Mouse (Mus musculus) Patski (cell line): Measurements from ENCODE around the gene Pbld1. TPM values are rescaled to one million over a fixed set of nuclear protein-coding genes. Genes with fewer than 3 reads are reported as not detected.

Source experiments
- ATAC-seq: fragments of 100-300 bp; one replicate; pipeline ENCODE4 v1.8.0; 2021
- CTCF ChIA-PET: fragments of 350-600 bp; sonication (Branson Sonifier 250); formaldehyde crosslinking; loops from one replicate; lab custom pipeline; 2022; ENCODE audit warnings: inconsistent platforms; lab: Charles Lee
- POLR2A ChIA-PET: fragments of 350-600 bp; sonication (Branson Sonifier 250); formaldehyde crosslinking; loops from one replicate; lab custom pipeline; 2022; ENCODE audit warnings: antibody characterized with exemption, inconsistent platforms; lab: Charles Lee
- DNase-seq: peaks from one replicate; pipeline ENCODE4 v3.0.0-alpha.2; 2011; ENCODE audit warnings: low read depth, low spot score
- H3K27me3 ChIP-seq: fragments of 371-371 bp; one replicate; pipeline ENCODE4 v1.5.1; 2021
- CTCF ChIP-seq: fragments of 100-300 bp; IDR thresholded peaks from one replicate; pipeline ENCODE4 v1.5.1; 2021
- in situ Hi-C: fragments of 300-500 bp; cut with MboI; formaldehyde crosslinking; loops from 3 replicates; pipeline ENCODE4 v1.11.1; 2018; ENCODE audit warnings: low pct_unique_long_range_greater_than_20kb, mixed read lengths
- polyA plus RNA-seq: library from polyadenylated mRNA; unstranded; gene quantifications from one replicate; pipeline ENCODE4 v1.2.3, GENCODE M21; 2021

Gene Pbld1
- polyA plus RNA-seq, 1 experiment from 2014 or later, result 0.59 TPM

GRCm38 (mm10) chr10:63089103-63089757 lies 29.3 kb downstream of the Pbld1 start:
- POLR2A ChIA-PET, result no interaction called here

GRCm38 (mm10) chr10:63089758-63090571 lies 30.0 kb downstream of the Pbld1 start:
- ChIA-PET CTCF (no interaction called here), POLR2A (no interaction called here)
- DNase-seq, result no peak
- no peaks in the 10 kb centered on the region for H3K27me3 ChIP-seq
- ATAC-seq, result no peak
- TF ChIP-seq CTCF, result no peak
- in situ Hi-C loops, result no loop called here

More at GRCm38 (mm10) chr10:63089103-63089757, 29.3 kb downstream of the Pbld1 start:
- no peaks in the 10 kb centered on the region for H3K27me3 ChIP-seq
- DNase-seq (no peak), ATAC-seq (no peak)
- in situ Hi-C loops, result no loop called here
- CTCF ChIA-PET, result no interaction called here
- TF ChIP-seq CTCF, result no peak

GRCm38 (mm10) chr10:63091915-63092314 lies 32.0 kb downstream of the Pbld1 start:
- H3K27me3 ChIP-seq, result no peaks in the 10 kb centered on the region
- in situ Hi-C loops, result no loop called here
- TF ChIP-seq CTCF, result no peak
- ATAC-seq (no peak), DNase-seq (no peak)
- POLR2A ChIA-PET, result no interaction called here
- CTCF ChIA-PET, result no interaction called here

GRCm38 (mm10) chr10:63092616-63093550 lies 32.9 kb downstream of the Pbld1 start:
- H3K27me3 ChIP-seq, result no peaks in the 10 kb centered on the region
- no peak for TF ChIP-seq CTCF
- CTCF ChIA-PET, result interaction anchor here (0.7 kb wide), 1 partner anchor 8 kb away, joined by 3 read pairs; no protein-coding TSS in a partner anchor
- no peak for DNase-seq
- ATAC-seq, result no peak
- in situ Hi-C loops, result no loop called here
- POLR2A ChIA-PET, result no interaction called here

- TF ChIP-seq CTCF, result no peak
- in situ Hi-C loops, result no loop called here
- peaks cover 22% of the 10 kb centered on the region for H3K27me3 ChIP-seq
- ATAC-seq, result no peak
- DNase-seq, result no peak
- CTCF ChIA-PET, result interaction anchor here (1.0 kb wide), 1 partner anchor 17 kb away, joined by 3 read pairs; no protein-coding TSS in a partner anchor
- POLR2A ChIA-PET, result interaction anchor here (0.6 kb wide), 1 partner anchor 9 kb away, joined by 3 read pairs; no protein-coding TSS in a partner anchor
Observed at GRCm38 (mm10) chr10:63096757-63097156, 36.8 kb downstream of the Pbld1 start.

DNA sequence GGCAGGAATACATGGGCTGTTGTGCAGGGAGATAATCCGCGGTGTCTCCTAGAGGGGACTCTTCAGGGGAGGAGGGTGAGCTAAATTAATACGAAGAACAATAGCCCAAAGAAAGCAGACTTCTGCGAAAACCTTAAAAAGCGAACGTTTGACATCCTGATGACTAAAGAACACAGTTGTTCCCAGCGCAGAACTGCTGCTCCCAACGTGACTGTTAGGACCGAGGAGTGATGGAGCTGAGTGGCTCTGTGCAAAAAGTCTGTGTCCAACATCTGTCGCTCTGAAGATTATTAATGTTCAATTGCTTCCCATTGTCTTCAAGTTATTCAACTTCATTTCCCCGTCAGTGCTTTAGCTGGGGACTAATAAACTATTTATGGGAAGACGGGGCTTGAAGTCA lies 38.2 kb downstream of the Pbld1 start:
- DNase-seq (no peak), ATAC-seq (no peak)
- POLR2A ChIA-PET, result interaction anchor here (0.6 kb wide), 1 partner anchor 315 kb away, joined by 3 read pairs; no protein-coding TSS in a partner anchor
- no peak for TF ChIP-seq CTCF
- in situ Hi-C loops, result no loop called here
- H3K27me3 ChIP-seq, result peaks cover 22% of the 10 kb centered on the region
- CTCF ChIA-PET, result no interaction called here

DNA sequence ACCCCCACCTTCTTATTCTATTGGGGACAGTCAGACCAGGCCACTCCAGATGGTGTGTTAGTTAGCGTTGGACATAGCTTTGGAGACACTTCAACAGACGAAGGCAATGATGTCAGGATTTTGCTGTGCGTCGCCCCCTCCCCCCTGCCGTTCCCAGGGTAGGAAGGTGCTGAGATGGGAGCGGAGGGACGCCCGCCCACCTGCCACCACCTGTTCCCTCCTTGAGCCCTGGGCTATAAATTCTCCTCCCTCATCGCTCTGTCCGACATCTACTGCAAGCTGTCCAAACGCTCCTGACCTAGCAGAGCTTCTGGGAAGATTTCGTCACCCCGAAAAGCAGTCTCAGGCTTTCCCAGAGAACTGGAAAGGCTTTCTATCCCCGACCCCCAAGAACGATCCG lies 39.6 kb downstream of the Pbld1 start, which contains the start of gene Atoh7:
Gene Atoh7 (plus strand): TSS at position 131 of the 400 bp plus-strand sequence.
- ChIA-PET POLR2A (no interaction called here), CTCF (no interaction called here)
- in situ Hi-C loops, result no loop called here
- no peak for DNase-seq
- ATAC-seq, result no peak
- H3K27me3 ChIP-seq, result peaks cover 22% of the 10 kb centered on the region
- no peak for TF ChIP-seq CTCF

- DNase-seq (no peak), ATAC-seq (no peak)
- no peak for TF ChIP-seq CTCF
- in situ Hi-C loops, result no loop called here
- H3K27me3 ChIP-seq, result peaks cover 22% of the 10 kb centered on the region
- ChIA-PET CTCF (no interaction called here), POLR2A (no interaction called here)
Observed at GRCm38 (mm10) chr10:63099941-63100562, 40.1 kb downstream of the Pbld1 start.

DNA sequence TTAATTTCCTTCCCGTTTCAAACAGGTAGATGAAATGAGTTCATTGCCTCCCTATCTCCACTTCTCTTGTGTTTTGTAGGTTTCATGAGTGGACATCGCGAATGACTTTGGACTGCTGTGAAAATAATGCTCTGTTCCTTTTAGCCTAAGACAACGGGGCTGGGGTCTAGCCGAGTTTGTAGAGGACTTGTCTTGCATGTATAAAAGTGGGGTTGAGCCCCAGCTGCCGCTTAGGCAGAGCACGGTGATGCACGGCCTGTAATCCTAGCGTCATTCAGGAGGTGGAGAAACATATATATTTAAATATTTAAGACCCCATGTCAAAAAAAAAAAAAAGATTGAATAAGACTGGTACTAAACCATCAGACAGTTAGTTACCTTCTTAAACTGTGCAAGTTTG lies 40.7 kb downstream of the Pbld1 start:
- ChIA-PET CTCF (interaction anchor here (0.8 to 1.2 kb wide), 2 partner anchors 8 to 14 kb away, joined by 3 read pairs; no protein-coding TSS in a partner anchor), POLR2A (interaction anchor here (0.7 kb wide), 1 partner anchor 198 kb away, joined by 4 read pairs; no protein-coding TSS in a partner anchor)
- in situ Hi-C loops, result no loop called here
- peaks cover 22% of the 10 kb centered on the region for H3K27me3 ChIP-seq
- DNase-seq (no peak), ATAC-seq (no peak)
- TF ChIP-seq CTCF, result no peak
